Mouse (Mus musculus): ENCODE data around the gene Olfr470.
"Not testable (repeated sequence)": the region's sequence is repeated elsewhere in the genome, so short reads cannot be mapped to it uniquely, and the experiment has no call there.

The Olfr470 gene

GRCm38 (mm10) chr7:107847390-107847789 lies at the start of gene Olfr470:
Gene Olfr470, minus strand, starts transcription at chr7:107847490.
- DNase-seq (ENCODE audit: low read depth, low spot score) = not testable (repeated sequence)

DNA sequence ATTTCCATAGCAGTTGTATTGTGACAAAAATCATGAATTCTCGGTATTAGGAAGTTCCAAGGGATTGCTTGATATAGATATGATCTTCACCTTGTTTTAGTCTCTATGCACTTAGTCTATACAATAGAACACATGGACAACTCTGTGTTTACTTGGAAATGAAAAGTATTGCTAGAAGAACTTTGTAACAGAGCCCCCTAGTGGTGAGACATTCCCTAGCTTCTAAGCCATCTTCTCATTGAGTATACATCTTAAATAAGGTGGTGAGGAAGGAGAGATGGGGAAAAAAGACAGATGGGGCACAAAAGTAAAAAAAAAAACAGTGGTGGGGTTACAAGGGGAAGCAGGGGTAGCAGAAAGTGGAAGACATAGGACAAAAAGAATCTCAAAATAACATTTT lies 5.6 kb downstream of the Olfr470 start:
- DNase-seq (ENCODE audit: low read depth, low spot score) = peak; percentile 9

GRCm38 (mm10) chr7:107825441-107825840 lies 21.8 kb downstream of the Olfr470 start, which contains the start of gene Olfr469:
Gene Olfr469, minus strand, starts transcription at chr7:107825541.
- DNase-seq (ENCODE audit: low read depth, low spot score) = not testable (repeated sequence)

GRCm38 (mm10) chr7:107823867-107824266 lies 23.4 kb downstream of the Olfr470 start:
- not testable (repeated sequence) for DNase-seq (ENCODE audit: low read depth, low spot score)

DNA sequence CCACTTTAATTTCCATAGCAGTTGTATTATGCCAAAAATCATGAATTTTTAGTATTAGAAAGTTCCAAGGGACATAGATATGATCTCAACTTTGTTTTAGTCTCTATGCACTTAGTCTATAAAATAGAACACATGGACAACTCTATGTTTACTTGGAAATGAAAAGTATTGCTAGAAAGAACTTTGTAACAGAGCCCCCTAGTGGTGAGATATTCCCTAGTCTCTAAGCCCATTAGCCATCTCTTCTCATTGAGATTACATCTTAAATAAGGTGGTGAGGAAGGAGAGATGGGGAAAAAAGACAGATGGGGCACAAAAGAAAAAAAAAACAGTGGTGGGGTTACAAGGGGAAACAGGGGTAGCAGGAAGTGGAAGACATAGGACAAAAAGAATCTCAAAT lies 27.8 kb downstream of the Olfr470 start:
- DNase-seq (ENCODE audit: low read depth, low spot score) = no peak

DNA sequence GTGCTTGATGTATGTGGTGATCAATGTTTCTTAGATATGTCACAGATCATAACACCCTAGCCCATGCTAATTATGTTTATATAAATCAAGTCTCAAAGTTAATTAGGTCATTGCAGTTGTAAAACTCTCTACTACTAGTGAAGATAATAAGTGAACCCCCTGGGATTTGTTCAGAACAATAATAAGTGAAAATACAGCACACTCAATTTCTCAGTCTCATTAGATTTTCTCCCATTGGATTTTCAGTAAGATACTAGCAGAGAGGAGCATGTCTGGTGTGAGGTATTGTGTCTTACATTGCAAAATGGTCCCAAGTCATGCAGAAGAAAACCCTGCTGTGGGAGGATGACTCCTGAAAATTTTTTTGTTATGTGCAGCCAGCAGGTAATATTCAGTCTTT lies 35.3 kb downstream of the Olfr470 start, which contains the start of gene Olfr467:
Gene Olfr467, plus strand, starts transcription at position 301 of the 400 bp plus-strand sequence.
- no peak for DNase-seq (ENCODE audit: low read depth, low spot score)

DNA sequence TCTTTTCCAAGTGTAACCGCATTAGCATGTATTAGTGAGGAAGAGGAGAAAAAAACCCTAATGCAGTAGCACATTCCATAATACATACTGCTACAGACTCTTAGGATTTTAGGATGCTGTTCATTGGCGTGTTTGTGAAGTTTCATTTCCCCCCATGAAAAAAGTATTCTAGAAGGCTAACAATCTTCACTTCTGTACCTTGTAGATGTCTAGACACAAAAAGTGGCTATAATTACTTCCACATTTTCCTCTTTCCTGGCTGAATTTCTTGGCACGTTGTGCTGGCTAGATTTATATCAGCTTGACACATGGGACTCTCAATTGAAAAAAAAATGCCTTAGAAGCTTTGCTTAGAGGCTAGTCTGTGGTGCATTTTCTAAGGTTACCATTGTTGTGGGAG lies 45.2 kb downstream of the Olfr470 start:
- no peak for DNase-seq (ENCODE audit: low read depth, low spot score)

GRCm38 (mm10) chr7:107801108-107801507 lies 46.2 kb downstream of the Olfr470 start, which contains the start of gene Ovch2:
Gene Ovch2, minus strand, starts transcription at chr7:107801208.
- no peak for DNase-seq (ENCODE audit: low read depth, low spot score)

- DNase-seq (ENCODE audit: low read depth, low spot score) = no peak
Observed at GRCm38 (mm10) chr7:107796500-107796899, 50.8 kb downstream of the Olfr470 start.
